Comparison of ENCODE assay signal across 19 mouse cellular contexts in the genomic region with DNA sequence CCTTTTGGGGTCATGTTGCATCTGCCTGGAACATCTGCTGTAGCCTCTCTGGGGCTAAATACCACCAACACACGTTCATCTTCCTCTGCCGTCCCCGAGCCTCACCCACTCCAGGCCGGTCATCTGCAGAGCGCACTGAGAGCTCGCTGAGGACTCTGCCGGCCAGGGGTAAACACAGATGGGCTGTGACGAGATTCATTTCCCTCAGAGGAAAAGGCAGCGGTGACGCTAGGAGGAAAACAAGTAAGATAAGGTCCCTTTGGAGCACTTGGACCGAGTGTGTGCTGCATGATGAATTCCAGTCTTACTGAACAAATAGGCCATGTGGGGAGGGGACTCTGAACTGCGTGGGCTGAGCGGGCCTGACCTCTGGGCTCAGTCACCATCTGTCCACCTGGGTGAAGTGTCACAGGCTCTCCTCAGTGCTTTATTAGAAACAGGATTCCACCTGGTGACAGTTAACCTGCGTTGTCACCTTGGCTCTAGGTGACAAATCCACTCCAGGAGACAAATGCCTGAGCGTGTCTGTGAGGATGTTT.
DNase-seq lines count a peak whose midpoint lies in the region; ATAC-seq and TF ChIP-seq lines count a peak whose summit lies in the region.
"Had no signal": no experiment of that assay in that cellular context is flagged by ENCODE, and none has a peak within 500 bp of the region (broad histone marks: within the 10 kb centered on the region; RNA-seq: fewer than 3 reads in every experiment).

No protein-coding gene starts in this region.

- H3K9ac ChIP-seq in heart, embryonic 15.5 days, result no peak overlapping the region
- H3K9ac ChIP-seq in midbrain, embryonic 15.5 days, result no peak overlapping the region
- H3K9ac ChIP-seq: embryonic facial prominence, embryonic 12.5 days; forebrain, postnatal 0 days had no signal

- 0 out of 2 replicates have a peak, but pooled peaks have one; percentile 25 for ATAC-seq in heart, embryonic 15.5 days (replicated peaks; ENCODE audit: insufficient number of reproducible peaks, insufficient read depth, low FRiP score, low read depth)
- no peak for ATAC-seq in midbrain, embryonic 15.5 days (replicated peaks)
- ATAC-seq: forebrain, postnatal 0 days had no signal

- no peak for TF ChIP-seq CTCF in layer of hippocampus, adult 2 months (conservative IDR thresholded peaks at IDR 0.05)

- 42% methylated on average over 15 of the region's 15 CpGs for WGBS in heart, embryonic 15.5 days
- WGBS in midbrain, embryonic 15.5 days, result 86% methylated on average over 15 of the region's 15 CpGs

- H3K36me3 ChIP-seq in heart, embryonic 15.5 days, result peaks cover 7% of the 10 kb centered on the region; the same call in 1 of the 2 replicates
- H3K36me3 ChIP-seq in midbrain, embryonic 15.5 days (replicated peaks), result 0 out of 2 replicates have a peak, but pooled peaks cover 3% of the 10 kb centered on the region

- intact Hi-C loops in heart, postnatal 25 days (cut with DNase I), result no loop called here

- H3K4me1 ChIP-seq in heart, embryonic 15.5 days (replicated peaks), result no peaks in the 10 kb centered on the region; the same call in none of the 2 replicates
- H3K4me1 ChIP-seq in midbrain, embryonic 15.5 days, result peaks cover 5% of the 10 kb centered on the region

- no peak overlapping the region for H3K4me3 ChIP-seq in layer of hippocampus, adult 2 months
- H3K4me3 ChIP-seq in heart, embryonic 15.5 days, result no peak overlapping the region
- no peak overlapping the region for H3K4me3 ChIP-seq in midbrain, embryonic 15.5 days
- H3K4me3 ChIP-seq: embryonic facial prominence, embryonic 12.5 days had no signal

- no peaks in the 10 kb centered on the region for H3K9me3 ChIP-seq in heart, embryonic 15.5 days (replicated peaks)
- H3K9me3 ChIP-seq in midbrain, embryonic 15.5 days, result no peaks in the 10 kb centered on the region
- H3K9me3 ChIP-seq: embryonic facial prominence, embryonic 12.5 days; G1E had no signal

- H3K4me2 ChIP-seq in heart, embryonic 15.5 days, result no peak overlapping the region
- no peak overlapping the region for H3K4me2 ChIP-seq in midbrain, embryonic 15.5 days
- H3K4me2 ChIP-seq: embryonic facial prominence, embryonic 12.5 days had no signal

- DNase-seq in heart, adult 11 months, result peak; percentile 96
- DNase-seq in heart, postnatal 25 days (ENCODE audit: low spot score), result no peak
- no peak for DNase-seq in layer of hippocampus, adult 2 months (ENCODE audit: low spot score in 2 of 2)
- no peak for DNase-seq in layer of hippocampus, adult 11-12 months (ENCODE audit: low spot score)
- peak; percentile 23 for DNase-seq in brain, adult 2 months (ENCODE audit: low read depth, low spot score)
- DNase-seq in urinary bladder, adult 18-20 months (ENCODE audit: low spot score in 2 of 2), result no peak
- DNase-seq: adrenal gland, postnatal 14 days; cerebellum, adult 11 months; cerebellum, postnatal 14 days; forebrain, postnatal 0 days; gastrocnemius, postnatal 36 days; kidney, adult 11 months; kidney, postnatal 25 days; lung, adult 18-20 months; lung, postnatal 36 days had no signal

- no peaks in the 10 kb centered on the region for H3K27me3 ChIP-seq in heart, embryonic 15.5 days
- H3K27me3 ChIP-seq in midbrain, embryonic 15.5 days (replicated peaks), result no peaks in the 10 kb centered on the region
- H3K27me3 ChIP-seq: embryonic facial prominence, embryonic 12.5 days had no signal

- H3K27ac ChIP-seq in layer of hippocampus, adult 2 months, result peak overlapping the region; percentile 14; the same call in 1 of the 2 replicates
- H3K27ac ChIP-seq in heart, embryonic 15.5 days, result no peak overlapping the region
- H3K27ac ChIP-seq in midbrain, embryonic 15.5 days, result no peak overlapping the region
- H3K27ac ChIP-seq: embryonic facial prominence, embryonic 12.5 days had no signal

Comparison
In these comparisons a context has a peak if more than half of its experiments do, and no peak if none do; other contexts are left out.
1. DNase-seq: peak in heart, adult 11 months (single experiment) and brain, adult 2 months (single experiment); none in heart, postnatal 25 days (single experiment), layer of hippocampus, adult 2 months (0 of 2), layer of hippocampus, adult 11-12 months (single experiment) and urinary bladder, adult 18-20 months (0 of 2).